Mouse (Mus musculus): Measurements from ENCODE around the gene St3gal3.

DNA sequence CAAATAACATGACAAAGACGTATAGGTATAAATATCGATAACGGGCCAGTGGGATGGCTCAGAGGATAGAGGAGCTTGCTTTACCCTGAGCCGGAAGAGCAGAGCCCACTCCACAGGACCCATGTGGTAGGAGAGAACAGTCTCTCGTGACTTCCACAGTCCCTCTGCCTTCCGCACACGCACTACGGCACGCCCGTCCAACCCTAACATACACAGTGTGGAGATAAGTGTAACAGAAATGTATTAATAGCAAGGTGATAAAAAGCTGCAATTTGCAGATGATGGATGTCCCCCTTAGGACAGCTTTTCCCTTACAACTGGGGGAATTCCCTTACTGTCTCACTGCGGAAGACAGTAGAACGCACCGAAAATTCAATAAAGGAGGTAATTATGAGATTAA, 25.1 kb downstream of the St3gal3 start:
- TF ChIP-seq CTCF (IDR thresholded peaks at IDR 0.05; ENCODE audit: insufficient read depth, low read length) (no peak), POLR2A (IDR thresholded peaks at IDR 0.05; ENCODE audit: borderline replicate concordance, extremely low read depth, low read depth, low read length) (no peak)
